Mouse (Mus musculus) layer of hippocampus, postnatal 14 days (tissue): ENCODE data around the gene C1ql3. TPM values are rescaled to one million over a fixed set of nuclear protein-coding genes. Genes with fewer than 3 reads are reported as not detected.

Source experiments
- DNase-seq, 2 experiments: peaks; one replicate each; pipeline ENCODE4 v3.0.0; 2021 to 2022; ENCODE audit warnings: low spot score in 2 of 2, mixed read lengths in 1 of 2
- long read RNA-seq, 2 experiments: library from polyadenylated mRNA; stranded (forward); transcript quantifications; one replicate each; pipeline ENCODE4 v2.0.0; 2021
- total RNA-seq, 2 experiments: library from RNA; stranded (reverse); gene quantifications; 2 replicates each; pipeline ENCODE4 v1.2.3; 2021

The C1ql3 gene
- 10 to 100 TPM; 86.5 to 90.6 TPM for total RNA-seq
- long read RNA-seq, experiment 1, transcript C1ql3-201 (2 exons, 2,535 nt): major isoform, 21 of 24 reads
- long read RNA-seq, experiment 1, partial matches to known transcripts: 0 of 24 reads
- long read RNA-seq, experiment 1, other reads (novel, unspliced or antisense): 3 of 24 reads
- long read RNA-seq, experiment 2, transcript C1ql3-201 (2 exons, 2,535 nt): major isoform, 26 of 28 reads
- long read RNA-seq, experiment 2, partial matches to known transcripts: 0 of 28 reads
- long read RNA-seq, experiment 2, other reads (novel, unspliced or antisense): 2 of 28 reads

DNA sequence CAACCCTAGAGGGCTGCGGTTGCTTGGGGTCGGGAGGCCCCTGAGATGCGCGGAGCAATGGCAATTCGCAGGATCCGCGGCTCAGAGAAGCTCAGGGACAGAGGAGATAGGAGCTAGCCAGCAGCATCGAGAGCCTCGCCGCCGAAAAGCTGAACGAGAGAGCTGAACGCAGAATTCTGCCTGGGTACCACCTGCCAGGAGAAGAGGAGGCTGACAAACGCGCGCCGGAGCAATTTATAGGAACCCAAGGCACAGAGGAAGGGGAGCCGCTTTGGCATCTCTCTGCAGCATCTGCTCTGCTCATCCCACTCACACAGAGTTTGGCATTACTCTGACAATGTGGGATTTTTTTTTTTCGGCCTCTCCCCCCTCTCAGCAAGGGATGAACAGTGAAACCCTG, at the start of gene C1ql3:
Gene C1ql3, minus strand, starts transcription at position 335 of the 400 bp plus-strand sequence.
- peak; percentile 78 to 90 for DNase-seq

DNA sequence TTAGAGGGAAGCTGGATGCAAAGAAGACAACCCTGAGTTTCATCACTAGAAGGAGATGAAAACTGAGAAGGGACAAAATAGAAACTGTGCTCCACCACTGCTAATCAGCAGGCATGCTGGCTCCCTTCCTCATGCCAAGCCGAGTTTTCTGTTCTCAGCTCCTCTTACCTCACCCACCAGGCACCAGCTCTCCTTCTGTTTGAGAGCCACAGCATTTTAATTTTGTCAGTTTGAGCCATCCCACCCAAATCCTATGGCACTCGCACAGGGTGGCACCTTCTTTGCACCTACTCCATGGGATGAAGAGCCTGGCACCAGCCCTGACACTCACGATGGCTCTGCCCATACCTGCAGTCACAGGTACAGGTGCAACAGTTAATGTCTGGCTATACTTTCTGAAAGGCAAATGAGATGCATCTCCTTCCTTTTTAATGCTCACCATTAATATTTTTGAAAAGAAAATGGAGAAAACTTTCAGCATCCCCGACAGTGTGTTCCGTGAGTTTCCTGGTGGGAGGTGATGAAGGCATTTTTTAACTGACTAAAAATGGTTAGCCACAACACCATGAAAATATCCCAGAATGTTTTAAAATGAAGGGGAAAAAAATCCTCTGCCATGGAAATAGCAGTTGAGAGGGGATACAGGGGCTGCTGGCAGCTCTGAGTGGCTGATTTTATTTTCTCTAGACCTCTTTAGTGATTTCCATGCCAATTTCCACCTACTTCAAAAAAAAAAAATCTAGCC, 49.0 kb upstream of the C1ql3 start:
- no peak for DNase-seq

DNA sequence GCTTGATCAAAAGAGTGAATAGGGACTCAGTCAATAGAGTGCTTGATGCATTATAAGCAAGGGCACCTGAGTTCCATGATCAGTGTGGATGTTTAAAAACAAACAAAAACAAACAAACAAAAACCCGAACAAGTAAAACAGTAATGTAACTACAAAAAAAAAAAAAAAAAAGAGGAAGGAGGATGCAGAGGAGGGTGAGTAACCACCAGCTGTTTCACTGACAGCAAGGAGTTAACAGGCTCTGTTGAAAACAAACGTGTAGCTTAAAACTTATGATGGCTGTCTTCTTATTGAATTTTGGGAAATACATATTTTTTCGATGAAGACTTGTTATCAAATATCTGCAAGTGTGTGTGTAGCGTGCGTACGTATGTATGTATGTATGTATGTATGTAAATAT, 37.0 kb upstream of the C1ql3 start:
- no peak for DNase-seq

DNA sequence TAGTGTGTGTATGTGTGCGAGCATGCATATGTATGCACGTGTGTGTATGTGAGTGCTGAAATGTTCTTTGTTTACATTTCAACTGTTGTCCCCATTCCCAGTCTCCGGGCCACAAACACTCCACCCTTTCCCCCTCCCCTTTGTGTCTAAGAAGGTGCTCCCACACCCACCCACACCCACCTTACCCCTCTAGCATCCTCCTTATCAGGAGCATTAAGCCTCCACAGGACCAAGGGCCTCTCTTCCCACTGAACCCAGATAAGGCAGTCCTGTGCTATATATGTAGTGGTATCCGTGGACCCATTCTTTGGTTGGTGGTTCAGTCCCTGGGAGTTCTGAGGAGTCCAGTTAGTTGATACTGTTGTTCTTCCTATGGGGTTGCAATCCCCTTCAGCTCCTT, 32.9 kb upstream of the C1ql3 start:
- DNase-seq: no peak

DNA sequence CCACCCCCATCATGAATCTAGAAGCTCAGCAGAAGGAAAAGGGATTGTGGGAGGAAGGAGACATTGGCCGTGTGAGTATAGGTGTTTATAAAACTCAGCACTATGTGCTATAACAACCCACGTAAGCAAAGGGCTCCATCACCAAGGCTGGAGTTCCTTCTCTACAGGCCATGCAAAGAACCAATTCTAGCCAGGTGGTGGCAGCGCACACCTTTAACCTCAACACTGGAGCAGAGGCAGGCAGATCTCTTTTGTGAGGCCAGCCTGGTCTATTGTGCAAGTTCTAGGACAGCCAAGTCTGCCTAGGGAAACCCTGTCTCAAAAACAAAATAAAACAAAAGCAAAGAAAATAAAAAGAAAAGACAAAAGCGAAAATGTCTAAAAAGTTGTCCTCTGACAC, 28.2 kb upstream of the C1ql3 start:
- no peak for DNase-seq

DNA sequence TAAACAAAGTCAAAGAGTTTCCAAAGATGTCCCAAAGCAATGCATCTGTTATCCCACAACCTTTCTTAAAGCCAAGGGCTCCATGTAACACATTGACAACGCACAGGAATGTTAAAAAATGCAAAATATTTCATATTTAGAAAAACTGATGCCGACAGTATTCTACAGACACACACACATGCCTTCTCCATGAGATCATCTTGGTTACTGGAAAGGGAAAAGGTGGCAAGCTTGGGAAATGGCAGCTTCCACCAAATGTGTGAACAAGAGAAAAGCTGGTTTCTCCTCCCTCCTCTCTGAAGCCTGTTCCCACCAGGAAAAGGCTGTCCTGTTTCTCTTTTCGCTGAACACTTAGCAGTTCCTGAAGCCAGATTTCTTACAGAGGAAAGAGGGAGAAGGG, 27.2 kb upstream of the C1ql3 start:
- peak in 1 of 2 experiments; percentile 15 for DNase-seq

DNA sequence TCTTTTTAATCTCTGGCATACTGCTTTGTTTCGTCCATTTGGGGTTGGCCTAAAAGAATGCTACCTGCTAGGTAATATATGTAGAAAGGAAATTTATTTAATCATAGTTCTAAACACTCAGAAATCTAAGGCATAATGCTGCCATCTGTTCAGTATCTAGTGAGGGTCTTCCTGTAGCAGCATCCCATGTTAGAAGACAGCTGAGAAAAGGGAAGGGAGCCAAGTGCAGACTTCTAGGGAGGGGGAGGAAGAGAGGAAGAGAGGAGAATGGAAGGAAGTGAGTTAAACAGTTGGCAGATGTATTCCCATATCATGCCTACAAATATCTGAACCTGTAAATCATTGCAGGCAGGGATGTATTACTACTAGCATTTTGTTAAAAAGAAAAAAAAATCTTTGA, 7.3 kb upstream of the C1ql3 start:
- no peak for DNase-seq

DNA sequence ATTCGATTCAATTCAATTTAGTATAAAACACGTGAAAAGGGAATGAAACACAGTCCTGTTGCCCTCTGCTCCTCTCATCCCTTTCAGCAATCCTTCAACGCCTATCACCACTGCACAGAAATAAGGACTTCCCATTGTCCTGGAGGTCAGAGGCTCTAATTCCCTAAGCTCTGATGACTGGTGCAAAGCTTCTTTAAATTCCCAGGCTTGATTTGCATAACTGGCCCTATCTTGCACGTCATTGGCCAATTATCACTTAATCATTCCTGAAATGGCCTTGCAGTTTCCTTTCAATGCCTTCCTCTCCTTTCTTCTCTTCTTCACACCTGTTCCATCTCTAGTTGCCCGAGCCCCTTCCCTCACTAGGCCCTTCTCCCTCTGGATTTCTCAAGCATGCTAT, 6.8 kb upstream of the C1ql3 start:
- DNase-seq: no peak

DNA sequence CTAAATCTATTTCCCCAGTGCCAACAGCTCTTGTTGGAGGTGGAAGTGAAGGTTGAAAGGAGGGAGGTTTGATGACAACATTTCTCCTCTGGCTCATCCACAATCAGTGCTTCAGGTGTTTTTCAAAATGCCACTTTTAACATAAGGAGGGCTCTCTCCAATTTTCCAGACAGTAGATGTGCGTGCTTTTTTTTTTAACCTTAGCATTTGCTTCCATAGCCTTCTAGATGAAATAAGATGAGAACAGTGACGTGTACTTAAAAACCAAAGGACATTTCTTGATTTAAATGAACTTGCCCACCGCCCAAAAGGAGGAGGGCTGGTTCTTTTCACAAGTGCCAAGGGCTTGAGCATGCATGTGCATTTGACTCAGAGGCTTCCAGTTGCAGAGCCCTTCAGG, 367 bp upstream of the C1ql3 start:
- no peak for DNase-seq

DNA sequence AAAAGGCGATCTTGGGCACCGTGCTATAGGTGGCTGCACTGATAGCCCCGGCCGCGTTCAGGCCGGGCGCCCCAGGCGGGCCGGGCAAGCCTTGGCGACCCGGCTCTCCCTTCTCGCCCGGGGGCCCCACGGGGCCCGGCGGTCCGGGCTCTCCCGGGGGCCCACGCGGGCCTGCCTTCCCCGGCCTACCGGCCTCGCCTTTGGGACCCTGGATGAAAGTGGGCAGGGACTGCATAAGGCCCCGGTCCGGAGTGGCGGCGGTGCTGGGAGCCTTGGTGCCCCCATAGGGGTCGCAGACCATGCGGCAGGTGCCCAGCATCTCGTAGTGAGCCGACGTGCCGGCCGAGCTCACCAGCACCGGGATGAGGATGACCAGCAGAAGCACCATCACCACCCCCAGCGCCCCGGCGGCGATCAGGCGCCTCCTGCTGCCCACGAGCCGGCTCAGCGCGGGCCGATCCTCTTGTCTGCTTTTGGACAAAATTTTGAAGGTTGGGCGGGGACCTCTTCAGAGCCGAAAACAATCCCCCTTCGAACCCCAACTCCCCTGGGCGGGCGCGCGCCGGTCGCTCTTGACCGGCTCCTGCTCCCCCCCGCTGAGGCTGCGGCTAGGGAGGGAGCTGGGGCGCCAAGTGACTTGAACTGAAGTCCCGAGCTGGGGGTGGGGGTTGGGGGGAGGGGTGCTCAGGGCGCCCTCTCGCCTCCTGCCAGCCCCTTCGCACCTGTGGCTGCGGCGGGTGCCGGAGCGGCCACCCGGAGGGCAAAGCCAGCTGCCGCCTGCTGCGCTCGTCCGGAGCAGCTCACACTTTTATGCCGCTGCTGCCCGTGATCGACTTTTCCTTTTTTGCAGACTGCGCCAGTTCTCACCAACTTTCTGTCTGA, 905 bp downstream of the C1ql3 start:
- peak in 1 of 2 experiments; percentile 55 for DNase-seq

DNA sequence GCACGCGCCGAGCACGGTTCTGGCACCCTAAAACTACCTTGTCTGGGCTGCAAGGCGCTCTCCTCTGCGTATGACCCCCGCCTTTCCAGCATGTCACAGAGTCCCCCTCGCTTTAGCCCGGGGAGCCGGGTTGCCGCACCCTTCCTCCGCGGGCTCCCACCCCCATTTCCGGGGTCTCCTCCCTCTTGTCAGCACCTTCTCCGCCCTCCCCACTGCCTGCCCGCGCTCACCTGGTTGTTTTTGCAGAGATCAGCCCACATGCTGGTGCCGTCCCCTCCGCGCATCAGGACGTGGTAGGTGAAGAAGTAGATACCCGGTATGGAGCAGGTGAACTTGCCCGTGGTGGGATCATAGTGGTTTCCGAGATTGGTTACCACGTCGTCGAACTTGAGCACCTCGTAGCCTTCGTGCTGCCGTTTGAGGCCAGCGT, 1.6 kb downstream of the C1ql3 start:
- DNase-seq: peak in 1 of 2 experiments; percentile 33

DNA sequence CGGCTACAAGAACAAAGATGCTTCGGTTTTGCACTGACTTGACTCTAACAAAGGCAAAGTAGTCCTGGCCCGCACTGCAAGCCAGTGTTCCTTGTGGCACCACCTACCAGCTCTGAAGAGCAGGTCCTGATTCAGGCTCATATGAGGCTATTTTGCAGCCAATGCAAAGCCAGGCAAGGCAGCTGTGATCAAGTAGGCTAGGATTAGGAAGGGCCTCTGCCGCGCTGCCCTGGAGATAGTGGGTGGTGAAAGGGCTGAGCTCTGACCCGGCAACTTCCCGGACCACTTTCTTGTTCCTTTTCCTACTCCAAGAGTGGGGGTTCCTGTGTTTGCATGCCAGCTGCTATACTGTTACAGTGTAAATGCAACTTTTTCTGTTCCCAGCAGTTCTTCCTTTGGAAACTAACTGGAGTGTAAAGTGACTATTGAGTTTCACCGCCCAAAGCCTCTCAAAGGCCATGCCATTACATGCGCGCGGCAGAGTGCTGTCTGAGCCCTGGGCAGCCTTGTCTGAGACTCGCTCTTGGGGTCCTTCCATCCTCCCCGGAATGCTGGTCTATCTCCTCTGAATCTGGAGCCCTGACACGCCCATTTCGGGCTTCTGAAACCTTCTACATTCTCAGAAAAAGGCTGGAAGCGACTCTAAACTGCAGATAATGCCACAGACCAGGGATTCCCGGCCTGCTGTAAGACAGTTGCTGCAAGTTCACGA, 2.2 kb downstream of the C1ql3 start:
- DNase-seq: no peak

DNA sequence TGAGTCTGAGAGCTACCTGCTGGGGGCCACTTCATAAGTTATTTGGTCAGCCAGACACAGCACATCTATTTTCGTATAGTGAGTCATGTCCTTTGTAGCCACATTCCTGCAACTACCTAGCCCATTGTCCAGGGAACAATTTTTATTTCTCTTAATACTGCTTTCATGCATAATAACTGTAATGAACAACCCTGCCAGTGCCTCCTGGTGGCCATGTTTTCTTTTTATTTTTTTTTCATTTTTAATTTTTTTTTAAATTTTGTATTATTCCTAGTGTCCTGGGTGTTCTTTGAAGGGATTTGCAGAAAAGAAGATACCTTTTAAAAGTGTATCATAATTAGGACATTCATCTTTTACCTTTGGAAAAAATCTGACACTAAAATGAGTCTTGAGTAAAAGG, 3.2 kb downstream of the C1ql3 start:
- DNase-seq: no peak

DNA sequence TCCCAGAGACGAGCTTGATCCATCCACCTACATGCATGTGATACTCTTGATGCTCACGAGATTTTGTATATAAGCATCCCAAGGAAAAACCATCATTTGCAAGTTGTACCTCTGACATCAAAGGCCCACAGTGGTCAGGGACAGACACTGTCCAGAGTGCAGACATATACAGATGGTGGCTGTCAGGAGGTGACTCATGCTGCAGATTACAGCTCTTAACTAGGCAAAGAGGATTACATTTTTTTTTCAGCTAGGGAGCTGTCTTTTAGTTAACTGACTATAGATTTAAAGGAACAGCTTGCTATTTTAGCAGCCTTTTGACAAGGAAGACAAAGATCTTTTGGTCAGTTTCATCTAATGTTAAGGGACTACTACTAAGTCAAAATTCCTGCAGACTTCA, 11.6 kb downstream of the C1ql3 start:
- DNase-seq: no peak

DNA sequence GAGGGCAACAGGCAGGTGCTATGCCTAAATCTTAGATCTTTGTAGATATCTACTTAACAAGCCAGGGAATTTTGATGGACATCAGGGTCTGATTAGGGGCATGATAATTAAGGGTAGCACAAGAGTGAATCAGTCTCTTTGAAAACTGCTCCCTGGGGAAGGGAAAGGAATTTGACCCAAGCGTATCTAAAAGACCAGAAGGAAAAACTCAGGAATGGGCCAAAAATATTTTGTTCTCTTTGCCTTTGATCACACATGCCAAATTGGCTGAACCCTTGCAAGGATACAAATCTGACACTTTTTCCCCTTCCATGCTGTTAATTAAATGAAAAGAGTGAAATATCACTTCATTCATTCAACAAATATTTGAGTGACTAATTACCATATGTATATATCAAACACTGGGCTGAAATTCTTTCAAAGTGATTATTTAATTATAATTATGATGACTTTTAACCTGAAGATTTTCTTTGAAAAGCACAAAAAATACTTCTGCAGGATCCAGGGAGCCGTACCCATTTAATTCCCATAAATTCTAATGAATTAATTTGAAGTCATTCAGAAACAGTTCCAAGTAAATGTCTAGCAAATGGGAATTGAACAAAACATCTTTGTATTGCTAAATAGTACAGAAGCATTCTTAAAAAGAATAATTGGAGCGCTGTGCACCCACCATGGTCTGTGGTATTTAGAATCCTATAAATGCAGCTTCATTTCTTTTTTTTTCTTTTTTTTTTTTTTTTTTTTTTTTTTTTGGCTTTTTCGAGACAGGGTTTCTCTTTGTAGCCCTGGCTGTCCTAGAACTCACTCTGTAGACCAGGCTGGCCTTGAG, 26.5 kb downstream of the C1ql3 start:
- DNase-seq: no peak

DNA sequence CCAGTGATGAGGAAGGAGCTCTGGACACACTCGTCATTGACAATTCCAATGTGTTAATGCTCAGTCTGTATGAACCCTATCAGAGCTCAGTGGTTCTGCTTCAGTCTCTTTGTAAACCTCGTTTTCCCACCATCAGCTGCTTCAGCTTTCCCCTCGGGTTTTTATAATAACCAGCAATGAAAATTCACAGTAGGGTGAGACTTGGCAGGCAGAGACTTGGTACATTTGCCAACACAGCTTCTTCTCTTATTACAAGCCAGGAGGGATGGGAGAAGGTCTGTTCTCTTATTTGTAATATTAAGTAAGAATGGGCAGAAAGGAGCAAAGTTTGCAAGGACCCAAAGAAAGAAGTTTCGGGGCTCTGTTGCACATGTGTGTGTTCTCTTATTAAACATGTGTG, 32.8 kb downstream of the C1ql3 start:
- peak in 1 of 2 experiments; percentile 44 for DNase-seq

DNA sequence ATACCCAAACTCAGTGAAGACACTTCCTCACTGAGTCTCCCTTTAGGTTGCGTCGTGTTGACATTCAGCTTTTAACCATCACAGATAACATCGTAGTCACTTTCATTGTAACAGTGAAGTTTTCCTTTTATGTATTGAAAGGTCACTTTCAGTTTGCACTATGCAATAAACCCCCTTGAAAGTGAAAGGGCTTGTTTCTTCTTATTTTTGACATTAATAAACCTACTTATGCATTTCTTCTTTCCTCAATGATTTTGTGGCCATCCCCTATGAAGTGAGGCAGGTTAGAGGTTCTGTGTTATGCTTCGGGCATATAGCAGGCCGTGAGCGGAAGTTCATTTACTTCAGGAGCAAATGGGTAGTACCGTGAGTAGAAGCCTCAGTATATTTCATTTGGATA, 34.2 kb downstream of the C1ql3 start:
- no peak for DNase-seq

DNA sequence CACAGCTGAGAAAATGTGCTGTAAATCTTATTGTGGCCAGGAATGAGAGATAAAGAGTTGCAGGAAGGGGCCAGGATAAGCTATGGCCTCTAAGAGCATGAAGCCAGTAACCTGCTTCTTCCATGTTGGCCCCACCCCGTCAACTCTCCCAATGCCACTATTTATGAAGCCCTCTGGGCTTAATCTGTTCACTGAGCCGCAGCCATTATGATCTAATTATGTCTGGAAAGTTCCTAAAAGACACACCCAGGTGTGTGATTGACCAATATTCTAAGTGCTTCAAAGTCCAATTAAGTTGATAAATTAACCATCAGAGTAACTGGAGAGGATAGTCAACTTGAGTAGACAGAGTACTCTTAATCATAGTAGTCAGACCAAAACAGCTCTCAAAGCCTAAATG, 37.9 kb downstream of the C1ql3 start:
- DNase-seq: no peak

DNA sequence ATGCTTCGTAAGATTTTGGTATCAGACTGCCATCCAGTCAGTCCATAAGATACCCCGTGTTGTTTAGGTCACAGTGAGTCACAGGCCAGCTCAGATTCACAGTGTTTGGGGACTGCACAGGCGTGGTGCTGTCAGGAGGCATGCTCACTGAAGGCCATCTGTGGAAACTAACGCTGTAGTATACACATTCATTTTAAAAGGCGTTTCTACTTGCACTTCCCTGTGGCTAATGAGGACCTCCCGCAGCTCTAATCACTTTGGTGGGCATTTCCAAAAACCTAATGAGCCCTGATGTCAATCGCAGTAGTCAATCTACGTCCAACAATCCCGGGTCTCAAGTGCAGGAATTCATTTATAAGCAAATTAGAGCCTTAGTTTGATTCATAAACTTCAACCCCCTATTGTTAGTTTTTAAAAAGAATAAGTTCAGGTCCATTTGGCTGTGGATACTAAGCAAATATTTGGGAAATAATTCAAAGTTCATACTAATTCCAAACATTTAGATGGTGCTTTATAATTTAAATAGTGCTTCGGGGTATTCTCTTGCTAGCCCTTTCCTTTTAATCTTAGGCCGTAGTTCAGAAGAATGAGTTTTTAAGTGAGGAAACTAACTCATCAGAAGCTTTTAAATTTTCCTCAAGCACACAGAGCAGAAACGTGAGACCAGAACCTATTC, 41.4 kb downstream of the C1ql3 start:
- DNase-seq: peak in 1 of 2 experiments; percentile 54
